ENCODE assay signal across 7 mouse cellular contexts in the genomic region with DNA sequence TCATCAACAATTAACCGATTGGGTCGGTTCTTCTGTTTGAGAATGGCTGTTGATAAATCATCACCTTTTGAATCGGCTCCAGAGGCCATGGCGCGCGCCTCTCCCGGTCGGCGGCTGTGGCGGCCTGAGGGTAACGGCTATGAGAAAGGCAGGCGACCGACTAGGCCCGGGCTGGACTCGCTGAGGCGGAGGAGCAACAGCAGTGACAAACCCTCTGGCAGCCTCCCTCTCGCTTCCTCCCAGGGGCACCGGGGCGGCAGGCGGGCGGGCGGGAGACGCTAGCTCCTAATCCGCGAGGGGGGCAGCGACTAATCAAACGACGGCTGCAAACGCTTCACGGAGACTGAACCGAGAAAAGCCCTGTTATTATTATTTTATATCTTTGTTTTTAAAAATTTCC.
A peak's percentile ranks its signal among the peaks of the same experiment; 100 is the strongest.
DNase-seq lines count a peak whose midpoint lies in the region; ATAC-seq lines count a peak whose summit lies in the region.
"Not testable (repeated sequence)": the region's sequence is repeated elsewhere in the genome, so short reads cannot be mapped to it uniquely, and the experiment has no call there.

No protein-coding gene starts in this region.

- H3K4me2 ChIP-seq in liver, embryonic 12.5 days; stomach, embryonic 16.5 days (ENCODE audit: low read depth, low read length): not testable (repeated sequence)

- H3K9ac ChIP-seq in liver, embryonic 12.5 days; stomach, embryonic 16.5 days (ENCODE audit: low read length): not testable (repeated sequence)

- not testable (repeated sequence) for H3K27ac ChIP-seq in liver, embryonic 12.5 days; stomach, embryonic 16.5 days (ENCODE audit: low read length)

- H3K9me3 ChIP-seq in liver, embryonic 12.5 days (replicated peaks); stomach, embryonic 16.5 days (replicated peaks; ENCODE audit: control insufficient read depth, low read length): not testable (repeated sequence)

- 83% methylated on average over 31 of the region's 31 CpGs for WGBS in liver, embryonic 12.5 days (ENCODE audit: insufficient replicate concordance)
- 92% methylated on average over 21 of the region's 31 CpGs for WGBS in stomach, embryonic 16.5 days

- peak; percentile 90 for ATAC-seq in cerebellum, adult (ENCODE audit: insufficient number of reproducible peaks, low FRiP score, low TSS enrichment)
- peak; percentile 100 for ATAC-seq in erythroblast, adult 5-6 weeks (replicated peaks; ENCODE audit: low FRiP score, poor library complexity, severe bottlenecking)
- ATAC-seq in liver, embryonic 12.5 days, result peak; percentile 57; the same call in 1 of the 2 replicates
- 0 out of 2 replicates have a peak, but pooled peaks have one; percentile 61 for ATAC-seq in monocyte, adult 5-6 weeks (replicated peaks; ENCODE audit: insufficient number of reproducible peaks, low FRiP score, low TSS enrichment, poor library complexity, severe bottlenecking)
- peak; percentile 44; the same call in 1 of the 2 replicates for ATAC-seq in stomach, embryonic 16.5 days (ENCODE audit: insufficient read depth, low FRiP score)

- H3K4me3 ChIP-seq in liver, embryonic 12.5 days; stomach, embryonic 16.5 days (replicated peaks; ENCODE audit: low read length): not testable (repeated sequence)

- peak; percentile 17 to 25 for DNase-seq in heart, adult 18-20 months
- peak; percentile 11 for DNase-seq in kidney, adult 11 months

- not testable (repeated sequence) for H3K4me1 ChIP-seq in liver, embryonic 12.5 days; stomach, embryonic 16.5 days (ENCODE audit: control insufficient read depth, insufficient read depth, low read length)

- H3K27me3 ChIP-seq in liver, embryonic 12.5 days (replicated peaks); stomach, embryonic 16.5 days (ENCODE audit: control insufficient read depth, insufficient read depth, low read length): not testable (repeated sequence)

- not testable (repeated sequence) for H3K36me3 ChIP-seq in liver, embryonic 12.5 days; stomach, embryonic 16.5 days (ENCODE audit: control insufficient read depth, insufficient read depth, low read length)

Comparison
In these comparisons a context has a peak if more than half of its experiments do, and no peak if none do; other contexts are left out.
1. ATAC-seq: peak in every context shown above with its lines; median percentile 100 in erythroblast, adult 5-6 weeks; 90 in cerebellum, adult; 61 in monocyte, adult 5-6 weeks; 57 in liver, embryonic 12.5 days; 44 in stomach, embryonic 16.5 days.